Comparison of ENCODE assay signal across 10 mouse cellular contexts in genomic region chr4:48779202-48779905, GRCm38 (mm10).
A peak's percentile ranks its signal among the peaks of the same experiment; 100 is the strongest.
DNase-seq lines count a peak whose midpoint lies in the region; ATAC-seq and TF ChIP-seq lines count a peak whose summit lies in the region.
"Had no signal": no experiment of that assay in that cellular context is flagged by ENCODE, and none has a peak within 500 bp of the region (broad histone marks: within the 10 kb centered on the region; RNA-seq: fewer than 3 reads in every experiment).

No protein-coding gene starts in this region.

- no peaks in the 10 kb centered on the region for H3K27me3 ChIP-seq in testis, adult 2 months (ENCODE audit: control insufficient read depth, insufficient read depth, low read length)
- H3K27me3 ChIP-seq in forebrain, embryonic 16.5 days (replicated peaks; ENCODE audit: control insufficient read depth, insufficient read depth, low read length), result no peaks in the 10 kb centered on the region
- H3K27me3 ChIP-seq in liver, postnatal 0 days (ENCODE audit: insufficient read depth, low read length), result no peaks in the 10 kb centered on the region

- TF ChIP-seq EP300 in liver, postnatal 0 days (IDR thresholded peaks at IDR 0.05; ENCODE audit: low read depth), result no peak

- no peaks in the 10 kb centered on the region for H3K36me3 ChIP-seq in testis, adult 2 months (ENCODE audit: control insufficient read depth, insufficient read depth, low read length)
- H3K36me3 ChIP-seq in forebrain, embryonic 16.5 days (ENCODE audit: control insufficient read depth, insufficient read depth), result no peaks in the 10 kb centered on the region
- no peaks in the 10 kb centered on the region for H3K36me3 ChIP-seq in liver, postnatal 0 days (replicated peaks; ENCODE audit: insufficient read depth, low read length)

- no peak overlapping the region for H3K27ac ChIP-seq in testis, adult 2 months (ENCODE audit: control insufficient read depth, insufficient read depth, low read depth, low read length)
- H3K27ac ChIP-seq in forebrain, embryonic 16.5 days (ENCODE audit: low read length), result peak overlapping the region; percentile 48
- no peak overlapping the region for H3K27ac ChIP-seq in liver, postnatal 0 days (ENCODE audit: low read depth)

- 7% methylated on average over 12 of the region's 12 CpGs for WGBS in forebrain, embryonic 16.5 days
- 62% methylated on average over 12 of the region's 12 CpGs for WGBS in liver, postnatal 0 days (ENCODE audit: insufficient replicate concordance)

- peak; percentile 91 for ATAC-seq in forebrain, embryonic 16.5 days
- ATAC-seq in liver, postnatal 0 days, result no peak

- no peak for DNase-seq in testis, postnatal 14 days (ENCODE audit: low spot score)
- peak; percentile 26 for DNase-seq in cerebellum, adult 11 months
- peak; percentile 11 to 71 for DNase-seq in kidney, adult 8-10 months
- DNase-seq in liver, postnatal 0 days, result peak; percentile 59
- DNase-seq in retina, postnatal 7 days (ENCODE audit: low read depth, low spot score), result peak; percentile 61
- DNase-seq in T-cell, adult 2 months (ENCODE audit: low spot score), result no peak

- no peak for TF ChIP-seq POLR2A in testis, adult 2 months (IDR thresholded peaks at IDR 0.05; ENCODE audit: control insufficient read depth, low read depth, low read length)

- H3K9ac ChIP-seq in forebrain, embryonic 16.5 days (replicated peaks; ENCODE audit: low read depth, low read length), result no peak overlapping the region
- no peak overlapping the region for H3K9ac ChIP-seq in liver, postnatal 0 days (replicated peaks)

- peak; percentile 55; the same call in 1 of the 2 replicates for TF ChIP-seq CTCF in testis, adult 2 months (IDR thresholded peaks at IDR 0.05; ENCODE audit: control insufficient read depth, insufficient read depth, insufficient replicate concordance, low read depth, low read length)
- TF ChIP-seq CTCF in liver, postnatal 0 days (IDR thresholded peaks at IDR 0.05; ENCODE audit: low read depth), result peak; percentile 79

- no peaks in the 10 kb centered on the region for H3K9me3 ChIP-seq in forebrain, embryonic 16.5 days (ENCODE audit: control insufficient read depth, low read length)
- no peaks in the 10 kb centered on the region for H3K9me3 ChIP-seq in liver, postnatal 0 days (ENCODE audit: low read length)

- H3K4me3 ChIP-seq in testis, adult 2 months (ENCODE audit: control insufficient read depth, low read depth, low read length), result no peak overlapping the region
- peak overlapping the region; percentile 11; the same call in 1 of the 2 replicates for H3K4me3 ChIP-seq in forebrain, embryonic 16.5 days (replicated peaks; ENCODE audit: low read length)
- H3K4me3 ChIP-seq in liver, postnatal 0 days (ENCODE audit: low read depth, low read length), result no peak overlapping the region
- H3K4me3 ChIP-seq: erythroblast, embryonic 14.5 days; myocyte had no signal

- peak overlapping the region; percentile 34 for H3K4me2 ChIP-seq in forebrain, embryonic 16.5 days (ENCODE audit: low read length)
- H3K4me2 ChIP-seq in liver, postnatal 0 days (ENCODE audit: low read depth, low read length), result no peak overlapping the region

- H3K4me1 ChIP-seq in testis, adult 2 months (ENCODE audit: control insufficient read depth, insufficient read depth, low read length), result no peaks in the 10 kb centered on the region
- peaks cover 11% of the 10 kb centered on the region; the same call in 1 of the 2 replicates for H3K4me1 ChIP-seq in forebrain, embryonic 16.5 days (replicated peaks; ENCODE audit: control insufficient read depth, insufficient read depth, low read length)
- no peaks in the 10 kb centered on the region for H3K4me1 ChIP-seq in liver, postnatal 0 days (ENCODE audit: insufficient read depth)

Comparison
In these comparisons a context has a peak if more than half of its experiments do, and no peak if none do; other contexts are left out.
1. DNase-seq: peak in cerebellum, adult 11 months (single experiment), kidney, adult 8-10 months (2 of 2), liver, postnatal 0 days (single experiment) and retina, postnatal 7 days (single experiment); none in testis, postnatal 14 days (single experiment) and T-cell, adult 2 months (single experiment).